Mouse (Mus musculus) CD4-positive helper T cell, adult 2 months (primary cell): ENCODE measurements at regions not wholly inside any gene's neighbourhood (a gene's known extent, or its start where the extent isn't known, plus 50 kb on each side); places are given as distances from the start of the nearest gene placed in this dataset.
A peak's percentile ranks its signal among the peaks of the same experiment; 100 is the strongest.

Source experiments
- DNase-seq: peaks from one replicate; pipeline ENCODE4 v3.0.0-alpha.2; 2012; ENCODE audit warnings: low read depth, missing footprints, low spot score

- no peak for DNase-seq
Observed at GRCm38 (mm10) chr16:55460519-55460918, 162.7 kb upstream of the Zpld1 start.

DNA sequence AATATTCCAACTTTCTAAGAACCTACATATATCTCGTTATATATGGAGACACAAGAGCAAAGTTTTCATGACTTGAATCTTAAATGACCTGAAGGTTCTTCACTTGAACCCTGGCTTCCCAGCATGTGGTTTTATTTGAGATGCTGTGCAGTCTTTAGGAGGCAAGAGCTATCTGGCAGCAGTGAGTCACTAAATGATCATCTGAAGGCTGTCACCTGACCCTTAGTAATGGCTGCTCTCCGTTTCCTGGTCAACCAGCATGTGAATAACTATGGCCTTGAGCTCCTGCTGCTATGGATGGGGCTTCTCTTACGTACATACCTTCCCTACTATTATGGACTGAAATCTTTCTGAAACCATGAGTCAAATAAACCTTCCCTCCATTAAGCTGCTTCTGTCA is 149.8 kb upstream of the Zpld1 start:
- no peak for DNase-seq

- no peak for DNase-seq
Observed at GRCm38 (mm10) chr16:55442821-55443581, 145.2 kb upstream of the Zpld1 start.

DNA sequence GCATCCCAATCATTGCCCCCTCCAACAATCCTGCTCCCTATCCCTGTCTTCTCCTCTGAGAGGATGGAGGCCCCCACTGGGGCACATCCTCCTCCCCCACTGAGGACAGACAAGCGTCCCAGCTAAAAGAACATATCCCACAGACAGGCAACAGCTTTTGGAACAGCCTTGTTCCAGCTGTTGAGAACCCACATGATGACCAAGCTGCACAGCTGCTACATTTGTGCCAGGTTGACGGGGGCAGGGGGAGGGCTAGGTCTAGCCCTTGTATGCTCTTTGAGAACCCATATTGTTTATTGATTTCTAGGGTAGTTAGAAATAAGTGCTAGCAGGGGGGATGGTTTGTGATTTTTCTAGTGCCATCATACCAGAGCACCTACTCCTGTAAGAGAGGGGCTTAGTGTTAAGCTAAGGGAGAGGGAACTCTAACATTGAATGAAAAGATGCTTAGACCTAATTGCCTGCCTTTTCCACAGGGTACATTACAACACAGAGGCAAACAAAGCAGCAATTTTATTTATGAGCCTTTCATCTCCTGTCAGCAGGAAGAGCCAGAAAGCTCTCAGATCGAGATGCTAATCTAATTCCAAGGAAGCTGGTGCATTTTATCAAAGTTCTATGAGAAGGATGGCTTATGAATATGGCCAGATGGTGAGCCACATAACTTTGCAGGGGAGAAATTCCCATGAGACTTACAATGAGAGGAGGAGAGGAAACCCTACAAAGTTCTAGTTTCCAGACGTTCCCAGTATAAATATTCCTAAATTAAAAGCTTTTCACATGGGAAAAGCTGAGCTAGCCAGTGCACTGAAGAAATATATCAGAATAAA is 137.6 kb upstream of the Zpld1 start:
- DNase-seq, result no peak

DNA sequence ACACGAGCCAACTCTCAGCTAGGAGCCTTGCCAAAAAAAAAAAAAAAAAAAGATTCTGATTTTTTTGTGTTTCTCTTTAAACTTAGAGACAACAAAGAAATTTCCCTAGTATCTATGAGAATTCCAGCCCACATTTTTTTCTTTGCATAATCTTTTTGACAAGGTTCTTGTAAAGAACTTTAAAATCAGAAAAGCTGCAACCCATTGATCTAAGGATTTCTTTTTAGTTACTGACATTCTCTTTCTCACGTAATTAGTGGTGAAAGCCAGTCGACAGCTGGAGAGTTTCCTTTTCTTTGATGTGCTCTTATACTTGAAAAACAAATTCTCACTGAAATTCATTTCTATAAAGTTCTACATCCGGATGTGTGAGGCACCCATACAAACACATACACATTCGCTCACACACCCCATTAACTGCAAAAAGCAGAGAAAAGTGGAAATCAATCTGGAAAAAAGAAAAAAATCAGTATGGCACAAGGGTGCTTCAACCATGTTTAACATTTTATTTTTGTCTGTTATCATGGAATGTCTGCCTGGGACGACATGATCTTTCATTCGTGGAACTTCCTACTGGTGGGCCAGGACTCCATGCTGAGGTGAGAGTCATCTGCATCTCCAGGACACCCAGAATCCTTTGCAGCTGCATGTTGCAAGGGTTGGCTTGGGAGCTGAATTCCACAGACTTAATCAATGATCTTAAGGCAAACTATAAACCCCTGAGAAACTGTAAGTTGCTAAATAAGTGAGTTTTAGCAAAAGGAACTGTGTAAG is 124.0 kb upstream of the Zpld1 start:
- DNase-seq, result peak; percentile 12

DNA sequence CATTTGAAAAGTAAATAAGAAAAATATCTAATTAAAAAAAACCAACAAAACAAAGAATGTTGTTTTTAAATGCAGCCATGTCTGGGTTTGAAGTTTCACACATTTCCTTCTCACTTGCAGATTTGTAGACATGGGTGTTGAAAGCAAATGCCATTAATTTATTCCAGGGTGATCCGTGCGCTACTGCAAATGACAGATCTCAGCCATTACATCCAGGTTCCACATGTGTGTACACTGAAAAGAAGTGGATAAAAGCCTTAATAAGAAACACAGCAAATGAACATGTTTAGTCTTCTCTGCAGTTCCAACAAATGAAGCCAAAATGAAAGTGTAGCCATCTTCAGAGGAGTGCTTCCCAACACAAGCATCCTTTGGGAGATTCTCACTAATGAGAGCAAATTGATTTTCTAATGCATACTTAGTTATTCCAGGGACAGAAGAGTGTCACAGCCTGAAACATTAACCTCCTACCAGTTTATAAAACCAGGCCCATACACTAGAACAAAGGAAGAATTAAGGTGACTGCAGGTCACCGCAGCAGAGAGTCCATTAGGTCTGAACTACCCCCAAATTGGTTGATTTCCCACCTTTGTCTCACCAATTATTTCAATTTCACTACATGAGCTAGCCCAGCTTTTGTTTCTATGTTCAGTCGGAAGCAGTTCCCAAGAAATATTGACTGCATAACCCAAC is 123.2 kb upstream of the Zpld1 start:
- no peak for DNase-seq

GRCm38 (mm10) chr16:55418871-55419270 is 121.1 kb upstream of the Zpld1 start:
- DNase-seq, result no peak

- no peak for DNase-seq
Observed at GRCm38 (mm10) chr16:55400818-55401217, 103.0 kb upstream of the Zpld1 start.

DNA sequence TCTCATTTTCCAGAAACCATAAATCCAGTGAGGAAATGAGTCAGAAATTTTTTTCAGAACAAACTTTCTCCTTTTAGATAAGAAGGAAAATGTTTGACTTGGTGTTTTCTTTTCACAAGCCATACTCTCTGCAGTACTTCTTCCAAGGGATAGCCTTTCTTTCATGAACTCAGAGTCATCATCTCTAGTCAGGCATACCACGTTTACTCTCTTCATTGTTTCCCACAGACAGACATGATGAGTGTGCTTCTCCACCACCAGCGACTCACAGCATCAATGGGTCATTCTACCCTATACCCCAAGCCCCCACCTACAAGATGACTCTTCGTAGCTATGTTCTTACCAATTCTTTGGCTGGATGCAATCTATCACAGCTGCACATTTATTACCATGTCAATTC is 97.1 kb upstream of the Zpld1 start:
- DNase-seq, result no peak

DNA sequence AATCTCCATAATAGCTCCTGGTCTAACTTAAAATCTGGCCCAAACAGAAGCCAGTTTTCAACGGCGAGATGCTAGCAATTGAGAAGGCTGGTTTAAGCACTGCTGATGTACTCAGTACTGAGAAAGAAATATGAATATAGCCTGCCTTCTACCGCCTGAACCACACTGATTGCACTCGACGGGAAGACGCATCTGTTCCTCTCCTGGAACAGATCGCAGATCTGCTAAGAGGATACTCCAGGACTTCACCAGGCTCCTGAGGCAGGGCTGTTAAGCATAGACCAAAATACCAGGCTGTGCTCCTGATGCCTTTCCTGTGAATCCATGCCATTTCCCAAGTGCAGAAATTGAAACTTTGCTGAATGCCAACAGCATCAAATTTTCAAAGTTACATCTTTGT is 92.6 kb upstream of the Zpld1 start:
- DNase-seq, result no peak

DNA sequence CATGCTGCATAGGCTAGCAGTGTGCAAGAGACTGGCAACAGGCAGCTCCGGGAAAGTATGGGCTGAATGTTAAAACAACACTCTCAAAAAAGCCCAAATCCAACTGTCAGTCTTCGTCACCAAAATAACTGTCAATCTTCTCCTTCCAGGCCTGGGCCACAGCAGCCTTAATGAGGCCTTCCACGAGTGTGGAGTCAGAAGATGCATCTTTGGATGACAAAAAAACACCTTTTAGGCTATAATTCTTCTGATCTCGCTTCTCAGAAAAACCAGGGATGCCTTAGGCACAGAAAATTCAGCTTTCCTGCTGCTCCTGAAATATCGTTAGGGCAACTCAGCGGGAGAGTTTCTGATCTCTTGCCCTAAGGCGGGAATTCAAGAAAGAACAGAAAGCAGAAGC is 82.2 kb upstream of the Zpld1 start:
- no peak for DNase-seq

- DNase-seq, result no peak
Observed at GRCm38 (mm10) chr16:55379189-55379588, 81.4 kb upstream of the Zpld1 start.

GRCm38 (mm10) chr16:55378701-55379100 is 80.9 kb upstream of the Zpld1 start:
- no peak for DNase-seq

GRCm38 (mm10) chr16:55375922-55376321 is 78.1 kb upstream of the Zpld1 start:
- DNase-seq, result no peak

DNA sequence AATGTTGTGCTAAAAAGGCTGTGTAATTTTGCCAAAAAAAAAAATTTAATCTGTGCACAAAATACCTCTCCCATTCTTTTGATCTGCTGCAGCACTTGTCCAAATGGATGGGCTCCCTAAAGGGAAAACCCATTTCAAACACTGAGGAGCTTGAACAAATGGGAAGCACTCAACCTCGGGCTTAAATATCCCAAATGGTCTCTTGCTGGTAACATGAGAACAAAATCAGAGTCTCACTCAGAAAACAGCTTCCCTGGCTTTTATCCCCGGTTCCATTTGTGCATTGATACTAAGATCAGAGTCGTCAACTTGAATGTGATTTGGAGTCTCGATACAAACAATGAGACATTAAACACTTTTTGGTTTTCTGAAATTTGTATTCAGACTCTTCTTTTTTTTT is 59.9 kb upstream of the Zpld1 start:
- DNase-seq, result no peak

GRCm38 (mm10) chr16:55356097-55356496 is 58.3 kb upstream of the Zpld1 start:
- DNase-seq, result no peak
